Mouse (Mus musculus) erythroblast, embryonic 14.5 days (primary cell): ENCODE measurements around the gene Rad9a.

ENCODE experiments used
- GATA1 ChIP-seq: IDR thresholded peaks from 2 replicates; pipeline ENCODE4 v1.6.1; 2012; ENCODE audit warnings: low read length, inconsistent platforms, mixed read lengths
- TAL1 ChIP-seq: IDR thresholded peaks from 3 replicates; pipeline ENCODE4 v1.6.1; 2012; ENCODE audit warnings: low read length, inconsistent platforms, mixed read lengths

- TF ChIP-seq GATA1 (no peak), TAL1 (no peak)
Measured at GRCm38 (mm10) chr19:4192251-4192985, 9.0 kb downstream of the Rad9a start.
